Mouse (Mus musculus) forebrain, embryonic 13.5 days (tissue): ENCODE measurements around the gene Pelo. TPM values are rescaled to one million over a fixed set of nuclear protein-coding genes. Genes with fewer than 3 reads are reported as not detected.

Experiments
- ATAC-seq: fragments of 200-750 bp; cut with Nextera tagmentation; 2 replicates; pipeline ENCODE4 v1.8.0; 2017
- H3K27ac ChIP-seq: fragments of 300-500 bp; sonication (generic); 2 replicates; pipeline ENCODE4 v1.5.1; 2015; ENCODE audit warnings: inconsistent platforms, mild to moderate bottlenecking, moderate library complexity
- H3K27me3 ChIP-seq: fragments of 300-500 bp; sonication (generic); 2 replicates; pipeline ENCODE4 v1.6.1; 2015; ENCODE audit warnings: mild to moderate bottlenecking, inconsistent platforms
- H3K36me3 ChIP-seq: fragments of 300-500 bp; sonication (generic); 2 replicates; pipeline ENCODE4 v1.6.1; 2015; ENCODE audit warnings: mild to moderate bottlenecking, inconsistent platforms; ENCODE audit not compliant: poor library complexity, severe bottlenecking
- H3K4me1 ChIP-seq: fragments of 300-500 bp; sonication (generic); 2 replicates; pipeline ENCODE4 v1.6.1; 2015; ENCODE audit warnings: inconsistent platforms
- H3K4me2 ChIP-seq: fragments of 300-500 bp; sonication (generic); 2 replicates; pipeline ENCODE4 v1.6.1; 2015; ENCODE audit warnings: inconsistent platforms, mild to moderate bottlenecking, moderate library complexity
- H3K4me3 ChIP-seq: fragments of 300-500 bp; sonication (generic); 2 replicates; pipeline ENCODE4 v1.5.1; 2015; ENCODE audit warnings: mild to moderate bottlenecking, inconsistent platforms
- H3K9ac ChIP-seq: fragments of 300-500 bp; sonication (generic); 2 replicates; pipeline ENCODE4 v1.6.1; 2015; ENCODE audit warnings: mild to moderate bottlenecking, inconsistent platforms
- H3K9me3 ChIP-seq: fragments of 300-500 bp; sonication (generic); replicated peaks from 2 replicates; pipeline ENCODE4 v1.6.1; 2016; ENCODE audit warnings: inconsistent platforms
- WGBS: fragments of 180-500 bp; shearing (Covaris S2); methylation state at CpG from one replicate; pipeline ENCODE4 v1.1.7; 2015; 5-methylcytosine and 5-hydroxymethylcytosine counted together
- polyA plus RNA-seq: library from polyadenylated mRNA; unstranded; fragments of >200 nt; fragmentation: Nextera tagmentation; extraction: Ambion mirVana; gene quantifications from 2 replicates; pipeline ENCODE4 v1.2.1, GENCODE M21; 2015

Pelo gene
- polyA plus RNA-seq, 1 experiment from 2014 or later, result 4.5 TPM

- 90% methylated on average over 4 of the region's 4 CpGs for WGBS
These were observed 22.5 kb downstream of the Pelo start for GRCm38 (mm10) chr13:115067324-115067967.

DNA sequence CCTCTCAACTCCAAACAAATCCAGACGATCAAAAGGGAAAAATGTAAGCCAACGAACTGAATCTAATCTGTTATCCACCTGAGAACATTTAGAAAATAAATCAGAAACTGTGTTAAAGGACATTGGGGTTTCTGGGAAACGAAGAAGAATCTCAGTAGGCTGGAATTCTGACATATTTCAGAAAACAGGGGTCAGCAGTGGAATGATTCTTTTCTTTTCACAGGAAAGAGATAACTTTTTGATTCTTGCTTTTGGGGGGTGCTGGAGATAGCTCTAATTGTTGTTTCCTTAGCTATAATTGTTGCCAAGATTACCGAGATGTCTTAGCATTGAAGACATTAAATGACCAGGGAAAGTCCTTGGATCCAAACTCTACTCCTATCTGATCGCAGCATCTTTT is 32.4 kb downstream of the Pelo start:
- 87% methylated on average over 5 of the region's 5 CpGs for WGBS
- Histone ChIP-seq H3K4me3 (no peak overlapping the region), H3K27ac (no peak overlapping the region), H3K4me2 (no peak overlapping the region), H3K9ac (no peak overlapping the region), H3K9me3 (no peaks in the 10 kb centered on the region), H3K4me1 (0 out of 2 replicates have a peak, but pooled peaks cover 3% of the 10 kb centered on the region), H3K36me3 (no peaks in the 10 kb centered on the region), H3K27me3 (no peaks in the 10 kb centered on the region)
- ATAC-seq, result no peak

More at GRCm38 (mm10) chr13:115067324-115067967, 22.5 kb downstream of the Pelo start:
- Histone ChIP-seq H3K36me3 (no peaks in the 10 kb centered on the region), H3K4me2 (no peak overlapping the region), H3K4me3 (no peak overlapping the region), H3K27me3 (no peaks in the 10 kb centered on the region), H3K4me1 (no peaks in the 10 kb centered on the region), H3K9me3 (no peaks in the 10 kb centered on the region), H3K27ac (no peak overlapping the region), H3K9ac (no peak overlapping the region)
- ATAC-seq, result no peak

DNA sequence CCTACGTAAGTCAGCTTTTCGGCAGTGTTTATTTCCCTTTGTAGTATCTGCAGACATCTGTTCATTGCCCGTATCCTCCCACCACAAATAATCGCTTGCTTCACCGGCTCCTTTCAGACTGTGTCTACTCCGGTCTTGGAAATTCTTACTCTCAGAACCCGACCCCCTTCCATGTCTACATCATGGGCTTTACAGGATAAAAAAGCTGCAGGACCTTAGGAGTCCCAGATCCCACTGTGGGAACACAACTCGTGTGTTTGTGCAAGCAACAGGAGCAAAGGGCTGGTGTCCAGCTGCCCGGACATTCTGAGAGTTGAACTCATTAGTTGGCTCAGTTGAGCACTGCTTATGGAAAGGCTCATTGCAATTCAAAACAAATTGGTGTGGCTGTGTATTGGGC is 35.2 kb downstream of the Pelo start:
- Histone ChIP-seq H3K4me3 (no peak overlapping the region), H3K9me3 (no peaks in the 10 kb centered on the region), H3K4me1 (0 out of 2 replicates have a peak, but pooled peaks cover 3% of the 10 kb centered on the region), H3K9ac (no peak overlapping the region), H3K36me3 (no peaks in the 10 kb centered on the region), H3K27me3 (no peaks in the 10 kb centered on the region), H3K27ac (peak overlapping the region; percentile 8; the same call in 1 of the 2 replicates), H3K4me2 (peak overlapping the region; percentile 29)
- 18% methylated on average over 9 of the region's 9 CpGs for WGBS
- ATAC-seq, result peak; percentile 43; the same call in 1 of the 2 replicates

GRCm38 (mm10) chr13:115052568-115052967 is 37.4 kb downstream of the Pelo start:
- 78% methylated on average over 7 of the region's 7 CpGs for WGBS
- Histone ChIP-seq H3K9me3 (no peaks in the 10 kb centered on the region), H3K4me2 (no peak overlapping the region), H3K36me3 (no peaks in the 10 kb centered on the region), H3K27me3 (no peaks in the 10 kb centered on the region), H3K27ac (no peak overlapping the region), H3K4me1 (0 out of 2 replicates have a peak, but pooled peaks cover 3% of the 10 kb centered on the region), H3K9ac (no peak overlapping the region), H3K4me3 (no peak overlapping the region)
- ATAC-seq, result no peak

GRCm38 (mm10) chr13:115050660-115051559 is 39.1 kb downstream of the Pelo start:
- Histone ChIP-seq H3K27me3 (no peaks in the 10 kb centered on the region), H3K36me3 (no peaks in the 10 kb centered on the region), H3K9me3 (no peaks in the 10 kb centered on the region), H3K27ac (no peak overlapping the region), H3K4me2 (no peak overlapping the region), H3K9ac (no peak overlapping the region), H3K4me3 (no peak overlapping the region), H3K4me1 (0 out of 2 replicates have a peak, but pooled peaks cover 3% of the 10 kb centered on the region)
- peak; percentile 77; the same call in 1 of the 2 replicates for ATAC-seq
- WGBS, result 85% methylated on average over 13 of the region's 13 CpGs

- H3K4me1 ChIP-seq, result no peaks in the 10 kb centered on the region
- H3K4me3 ChIP-seq, result no peak overlapping the region
- H3K27me3 ChIP-seq, result no peaks in the 10 kb centered on the region
- H3K27ac ChIP-seq, result no peak overlapping the region
- WGBS, result 83% methylated on average over 2 of the region's 2 CpGs
- no peak for ATAC-seq
- H3K9ac ChIP-seq, result no peak overlapping the region
- H3K4me2 ChIP-seq, result no peak overlapping the region
- no peaks in the 10 kb centered on the region for H3K9me3 ChIP-seq
- no peaks in the 10 kb centered on the region for H3K36me3 ChIP-seq
These were observed 47.3 kb downstream of the Pelo start for GRCm38 (mm10) chr13:115042652-115043051.

Other genes starting within 250 kb of the Pelo start
- gene Itga2, start 158.1 kb downstream of the Pelo start, polyA plus RNA-seq, result 1.6 and 1.7 TPM in 2 replicates
- gene Gm49395, start 11.7 kb upstream of the Pelo start, polyA plus RNA-seq, result 2.7 and 2.8 TPM in 2 replicates
- 5.3 and 5.6 TPM in 2 replicates for gene Itga1, start 11.8 kb upstream of the Pelo start, polyA plus RNA-seq